Mouse (Mus musculus): Measurements from ENCODE around the gene Ube2s. TPM values are rescaled to one million over a fixed set of nuclear protein-coding genes. Genes with fewer than 3 reads are reported as not detected.

The Ube2s gene
- polyA plus RNA-seq (2014; fragmentation: Illumina TruSeq; extraction: RNeasy Lipid Tissue Mini Kit (QIAGEN cat#74804); ENCODE audit: low read depth, low replicate concordance): 2.9 TPM

GRCm38 (mm10) chr7:4812303-4813104 is at the start of gene Ube2s:
Gene Ube2s (minus strand): TSS chr7:4812590.

GRCm38 (mm10) chr7:4844245-4844916 is 32.0 kb upstream of the Ube2s start, which contains the start of gene Shisa7:
Gene Shisa7 (minus strand): TSS chr7:4844696.

DNA sequence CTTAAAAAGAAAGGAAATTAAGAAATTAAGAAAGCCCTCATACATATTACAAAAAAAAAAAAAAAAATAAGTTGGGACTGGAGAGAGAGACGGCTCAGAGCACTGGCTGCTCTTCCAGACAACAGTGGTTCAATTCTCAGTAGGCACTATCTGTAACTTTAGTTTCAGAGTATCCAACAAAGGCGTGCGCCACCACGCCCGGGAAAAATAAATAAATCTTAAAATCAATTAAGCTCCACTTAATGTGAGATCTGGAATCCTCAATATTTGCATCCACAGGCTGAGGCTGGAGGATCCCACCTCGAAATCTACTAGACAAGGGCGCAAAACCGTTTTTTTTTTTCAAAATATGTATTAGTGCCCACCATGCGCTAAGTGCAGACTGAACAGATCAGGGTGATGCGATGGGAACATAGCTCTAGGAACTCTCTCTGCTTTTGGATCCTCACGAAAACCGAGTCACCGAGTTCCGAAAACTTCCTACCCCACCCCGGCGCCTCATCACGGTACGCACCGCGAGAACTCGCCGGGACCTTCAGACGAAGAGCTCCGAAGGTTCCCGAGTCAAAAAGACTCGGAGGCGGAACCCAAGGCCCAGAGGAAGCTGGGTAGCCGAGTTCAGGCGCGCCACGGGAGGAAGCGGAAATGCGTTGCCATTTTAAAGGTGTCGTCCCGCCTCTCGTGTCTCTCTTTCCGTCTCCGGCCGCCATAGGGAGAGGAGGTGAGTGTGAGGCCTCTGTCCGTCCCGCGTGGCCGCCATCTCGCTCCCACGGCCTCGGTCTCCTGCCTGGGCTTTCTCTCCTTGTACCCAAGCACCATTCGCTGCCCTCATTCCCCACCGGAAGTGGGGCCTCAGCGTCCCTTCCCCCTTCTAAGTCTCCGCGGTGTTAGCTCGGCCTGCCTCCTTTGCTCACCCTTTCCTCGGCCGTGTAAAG is 19.8 kb downstream of the Ube2s start, which contains the start of gene Rpl28:
TSS of gene Rpl28 (plus strand) at position 597 of the 935 bp plus-strand sequence.

GRCm38 (mm10) chr7:4789436-4789935 is 22.9 kb downstream of the Ube2s start, which contains the start of gene Tmem238:
Gene Tmem238 (minus strand): TSS chr7:4789656.

GRCm38 (mm10) chr7:4782759-4783158 is 29.6 kb downstream of the Ube2s start, which contains the start of the genes Il11 and Tmem190:
Gene Il11 (minus strand): TSS chr7:4782859.
Gene Tmem190 (plus strand): TSS chr7:4782937.

GRCm38 (mm10) chr7:4771202-4771601 is 41.2 kb downstream of the Ube2s start, which contains the start of gene Fam71e2:
Gene Fam71e2 (minus strand): TSS chr7:4771302.

DNA sequence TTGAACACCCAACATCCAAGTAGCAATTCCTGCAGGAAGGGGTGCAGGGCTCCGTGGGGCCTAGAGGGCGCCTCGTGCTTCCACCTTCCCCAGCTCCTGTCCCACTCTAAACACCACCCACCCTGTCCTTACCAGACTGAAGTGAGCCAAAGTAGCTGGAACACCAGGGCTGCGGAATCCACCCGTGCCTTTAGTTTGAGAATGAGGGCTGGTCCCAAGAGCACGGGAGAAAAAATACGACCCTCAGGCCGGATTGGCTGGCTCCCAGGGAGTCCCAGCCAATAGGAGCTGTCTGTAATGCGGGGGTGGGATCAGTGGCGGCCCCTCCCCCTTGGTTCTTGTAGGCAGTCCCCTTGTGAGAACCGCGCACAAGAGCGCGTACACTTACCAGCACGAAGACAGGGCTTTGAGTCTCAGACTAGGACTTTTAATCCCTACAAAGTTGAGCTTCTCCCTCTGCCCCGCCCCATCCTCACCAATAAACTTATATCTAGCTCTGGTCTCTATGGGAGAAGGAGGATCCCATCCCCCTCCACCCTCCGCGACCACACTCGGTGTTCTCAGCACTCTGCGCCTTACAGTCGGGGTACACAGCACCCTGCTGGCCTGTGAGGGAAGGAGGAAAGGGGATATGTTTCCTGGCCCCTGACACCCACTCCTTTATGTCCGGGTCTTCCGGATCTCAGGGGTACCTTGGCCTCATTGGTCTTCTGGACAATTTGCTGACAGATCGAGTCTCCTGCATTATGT is 59.4 kb downstream of the Ube2s start, which contains the start of gene Cox6b2:
TSS of gene Cox6b2 (minus strand) at position 274 of the 750 bp plus-strand sequence.

Other genes with a start within 250 kb of the Ube2s start
- 17.8 TPM for gene Ptprh, start 208.5 kb downstream of the Ube2s start, polyA plus RNA-seq (2014; fragmentation: Illumina TruSeq; extraction: RNeasy Lipid Tissue Mini Kit (QIAGEN cat#74804); ENCODE audit: low read depth, low replicate concordance)
- 0.88 TPM for gene Tmem86b, start 181.2 kb downstream of the Ube2s start, polyA plus RNA-seq (2014; fragmentation: Illumina TruSeq; extraction: RNeasy Lipid Tissue Mini Kit (QIAGEN cat#74804); ENCODE audit: low read depth, low replicate concordance)
- gene Ppp6r1, start 153.6 kb downstream of the Ube2s start, polyA plus RNA-seq (2014; fragmentation: Illumina TruSeq; extraction: RNeasy Lipid Tissue Mini Kit (QIAGEN cat#74804); ENCODE audit: low read depth, low replicate concordance): 12.3 TPM
- gene Hspbp1, start 127.5 kb downstream of the Ube2s start, polyA plus RNA-seq (2014; fragmentation: Illumina TruSeq; extraction: RNeasy Lipid Tissue Mini Kit (QIAGEN cat#74804); ENCODE audit: low read depth, low replicate concordance): not detected
- gene Brsk1, start 122.0 kb downstream of the Ube2s start, polyA plus RNA-seq (2014; fragmentation: Illumina TruSeq; extraction: RNeasy Lipid Tissue Mini Kit (QIAGEN cat#74804); ENCODE audit: low read depth, low replicate concordance): 0.35 TPM
- 4.8 TPM for gene Tmem150b, start 87.3 kb downstream of the Ube2s start, polyA plus RNA-seq (2014; fragmentation: Illumina TruSeq; extraction: RNeasy Lipid Tissue Mini Kit (QIAGEN cat#74804); ENCODE audit: low read depth, low replicate concordance)
- gene Kmt5c, start 72.5 kb downstream of the Ube2s start, polyA plus RNA-seq (2014; fragmentation: Illumina TruSeq; extraction: RNeasy Lipid Tissue Mini Kit (QIAGEN cat#74804); ENCODE audit: low read depth, low replicate concordance): 3.9 TPM
- gene Cox6b2, start 59.5 kb downstream of the Ube2s start, polyA plus RNA-seq (2014; fragmentation: Illumina TruSeq; extraction: RNeasy Lipid Tissue Mini Kit (QIAGEN cat#74804); ENCODE audit: low read depth, low replicate concordance): not detected
- not detected for gene Fam71e2, start 41.3 kb downstream of the Ube2s start, polyA plus RNA-seq (2014; fragmentation: Illumina TruSeq; extraction: RNeasy Lipid Tissue Mini Kit (QIAGEN cat#74804); ENCODE audit: low read depth, low replicate concordance)
- gene Il11, start 29.7 kb downstream of the Ube2s start, polyA plus RNA-seq (2014; fragmentation: Illumina TruSeq; extraction: RNeasy Lipid Tissue Mini Kit (QIAGEN cat#74804); ENCODE audit: low read depth, low replicate concordance): 0.38 TPM
- gene Tmem190, start 29.7 kb downstream of the Ube2s start, polyA plus RNA-seq (2014; fragmentation: Illumina TruSeq; extraction: RNeasy Lipid Tissue Mini Kit (QIAGEN cat#74804); ENCODE audit: low read depth, low replicate concordance): not detected
- gene Tmem238, start 22.9 kb downstream of the Ube2s start, polyA plus RNA-seq (2014; fragmentation: Illumina TruSeq; extraction: RNeasy Lipid Tissue Mini Kit (QIAGEN cat#74804); ENCODE audit: low read depth, low replicate concordance): 1.2 TPM
- gene Rpl28, start 19.7 kb downstream of the Ube2s start, polyA plus RNA-seq (2014; fragmentation: Illumina TruSeq; extraction: RNeasy Lipid Tissue Mini Kit (QIAGEN cat#74804); ENCODE audit: low read depth, low replicate concordance): 18.9 TPM
- gene Shisa7, start 32.1 kb upstream of the Ube2s start, polyA plus RNA-seq (2014; fragmentation: Illumina TruSeq; extraction: RNeasy Lipid Tissue Mini Kit (QIAGEN cat#74804); ENCODE audit: low read depth, low replicate concordance): 0.66 TPM
- 1.4 TPM for gene Isoc2b, start 57.7 kb upstream of the Ube2s start, polyA plus RNA-seq (2014; fragmentation: Illumina TruSeq; extraction: RNeasy Lipid Tissue Mini Kit (QIAGEN cat#74804); ENCODE audit: low read depth, low replicate concordance)
- 0.44 TPM for gene Isoc2a, start 64.6 kb upstream of the Ube2s start, polyA plus RNA-seq (2014; fragmentation: Illumina TruSeq; extraction: RNeasy Lipid Tissue Mini Kit (QIAGEN cat#74804); ENCODE audit: low read depth, low replicate concordance)
- gene Gm36210, start 93.9 kb upstream of the Ube2s start, polyA plus RNA-seq (2014; fragmentation: Illumina TruSeq; extraction: RNeasy Lipid Tissue Mini Kit (QIAGEN cat#74804); ENCODE audit: low read depth, low replicate concordance): not detected
- not detected for gene Zfp628, start 102.6 kb upstream of the Ube2s start, polyA plus RNA-seq (2014; fragmentation: Illumina TruSeq; extraction: RNeasy Lipid Tissue Mini Kit (QIAGEN cat#74804); ENCODE audit: low read depth, low replicate concordance)
- 1.5 TPM for gene Nat14, start 109.4 kb upstream of the Ube2s start, polyA plus RNA-seq (2014; fragmentation: Illumina TruSeq; extraction: RNeasy Lipid Tissue Mini Kit (QIAGEN cat#74804); ENCODE audit: low read depth, low replicate concordance)
- gene Ssc5d, start 113.2 kb upstream of the Ube2s start, polyA plus RNA-seq (2014; fragmentation: Illumina TruSeq; extraction: RNeasy Lipid Tissue Mini Kit (QIAGEN cat#74804); ENCODE audit: low read depth, low replicate concordance): 0.38 TPM
- gene Sbk2, start 151.8 kb upstream of the Ube2s start, polyA plus RNA-seq (2014; fragmentation: Illumina TruSeq; extraction: RNeasy Lipid Tissue Mini Kit (QIAGEN cat#74804); ENCODE audit: low read depth, low replicate concordance): not detected
- gene Sbk3, start 158.6 kb upstream of the Ube2s start, polyA plus RNA-seq (2014; fragmentation: Illumina TruSeq; extraction: RNeasy Lipid Tissue Mini Kit (QIAGEN cat#74804); ENCODE audit: low read depth, low replicate concordance): not detected
- 36.0 TPM for gene Zfp579, start 183.6 kb upstream of the Ube2s start, polyA plus RNA-seq (2014; fragmentation: Illumina TruSeq; extraction: RNeasy Lipid Tissue Mini Kit (QIAGEN cat#74804); ENCODE audit: low read depth, low replicate concordance)
- gene Zfp524, start 201.8 kb upstream of the Ube2s start, polyA plus RNA-seq (2014; fragmentation: Illumina TruSeq; extraction: RNeasy Lipid Tissue Mini Kit (QIAGEN cat#74804); ENCODE audit: low read depth, low replicate concordance): not detected
- gene Fiz1, start 202.1 kb upstream of the Ube2s start, polyA plus RNA-seq (2014; fragmentation: Illumina TruSeq; extraction: RNeasy Lipid Tissue Mini Kit (QIAGEN cat#74804); ENCODE audit: low read depth, low replicate concordance): 12.5 TPM
- not detected for gene Gm44973, start 202.9 kb upstream of the Ube2s start, polyA plus RNA-seq (2014; fragmentation: Illumina TruSeq; extraction: RNeasy Lipid Tissue Mini Kit (QIAGEN cat#74804); ENCODE audit: low read depth, low replicate concordance)
- gene Zfp865, start 207.8 kb upstream of the Ube2s start, polyA plus RNA-seq (2014; fragmentation: Illumina TruSeq; extraction: RNeasy Lipid Tissue Mini Kit (QIAGEN cat#74804); ENCODE audit: low read depth, low replicate concordance): 9.8 TPM
- gene Ccdc106, start 208.0 kb upstream of the Ube2s start, polyA plus RNA-seq (2014; fragmentation: Illumina TruSeq; extraction: RNeasy Lipid Tissue Mini Kit (QIAGEN cat#74804); ENCODE audit: low read depth, low replicate concordance): not detected
- gene 4632433K11Rik, start 221.5 kb upstream of the Ube2s start, polyA plus RNA-seq (2014; fragmentation: Illumina TruSeq; extraction: RNeasy Lipid Tissue Mini Kit (QIAGEN cat#74804); ENCODE audit: low read depth, low replicate concordance): 2.8 TPM
- 7.6 TPM for gene Zfp784, start 225.9 kb upstream of the Ube2s start, polyA plus RNA-seq (2014; fragmentation: Illumina TruSeq; extraction: RNeasy Lipid Tissue Mini Kit (QIAGEN cat#74804); ENCODE audit: low read depth, low replicate concordance)
- 0.41 TPM for gene Zfp580, start 238.9 kb upstream of the Ube2s start, polyA plus RNA-seq (2014; fragmentation: Illumina TruSeq; extraction: RNeasy Lipid Tissue Mini Kit (QIAGEN cat#74804); ENCODE audit: low read depth, low replicate concordance)
- gene U2af2, start 249.6 kb upstream of the Ube2s start, polyA plus RNA-seq (2014; fragmentation: Illumina TruSeq; extraction: RNeasy Lipid Tissue Mini Kit (QIAGEN cat#74804); ENCODE audit: low read depth, low replicate concordance): 19.6 TPM

Data from sigmoid colon, adult 10 weeks (tissue).